Mouse (Mus musculus): Measurements from ENCODE around the gene Lrrc3b. TPM values are rescaled to one million over a fixed set of nuclear protein-coding genes. Genes with fewer than 3 reads are reported as not detected.

Gene Lrrc3b
- total RNA-seq, 2 experiments from 2014 or later: not detected

DNA sequence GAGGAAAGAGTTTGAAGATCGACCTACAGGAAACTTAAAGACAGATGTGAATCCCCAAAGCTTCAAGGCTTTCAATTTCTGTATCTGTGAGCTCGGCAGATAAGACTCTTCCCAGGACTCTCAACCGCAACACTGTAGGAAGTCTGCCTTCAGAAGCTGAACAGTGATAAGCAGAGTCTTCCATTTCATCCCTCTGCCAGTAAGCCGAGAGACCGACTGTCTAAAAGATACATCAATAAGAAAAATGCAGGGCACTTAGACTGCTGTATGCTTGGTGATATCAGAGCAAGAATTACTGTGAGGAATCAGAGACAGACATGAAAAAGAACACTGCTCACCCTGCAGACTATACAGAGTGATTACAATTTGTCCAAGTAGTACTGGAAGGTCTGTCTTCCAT is 84.5 kb downstream of the Lrrc3b start:
- ATAC-seq (replicated peaks; ENCODE audit: low FRiP score, poor library complexity, severe bottlenecking): no peak

DNA sequence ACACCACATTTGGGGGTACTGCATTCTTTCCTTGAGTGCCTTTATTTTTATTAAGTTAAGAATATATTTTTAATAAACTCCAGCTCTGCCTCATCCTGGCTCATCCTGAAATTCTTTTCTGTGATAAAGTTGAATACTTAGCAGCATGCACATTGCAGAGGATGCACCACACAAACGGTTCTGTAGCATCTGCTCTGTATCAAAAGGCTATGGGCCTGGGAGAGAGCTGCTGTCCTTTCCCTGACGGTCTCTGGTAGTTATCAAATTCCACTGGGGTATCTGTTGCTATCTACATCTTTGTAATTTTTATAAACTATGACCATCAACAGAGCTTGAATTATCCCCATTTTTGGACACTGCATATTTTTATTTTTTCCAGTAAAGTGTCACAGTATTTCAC is 105.7 kb downstream of the Lrrc3b start:
- no peak for ATAC-seq (replicated peaks; ENCODE audit: low FRiP score, poor library complexity, severe bottlenecking)

DNA sequence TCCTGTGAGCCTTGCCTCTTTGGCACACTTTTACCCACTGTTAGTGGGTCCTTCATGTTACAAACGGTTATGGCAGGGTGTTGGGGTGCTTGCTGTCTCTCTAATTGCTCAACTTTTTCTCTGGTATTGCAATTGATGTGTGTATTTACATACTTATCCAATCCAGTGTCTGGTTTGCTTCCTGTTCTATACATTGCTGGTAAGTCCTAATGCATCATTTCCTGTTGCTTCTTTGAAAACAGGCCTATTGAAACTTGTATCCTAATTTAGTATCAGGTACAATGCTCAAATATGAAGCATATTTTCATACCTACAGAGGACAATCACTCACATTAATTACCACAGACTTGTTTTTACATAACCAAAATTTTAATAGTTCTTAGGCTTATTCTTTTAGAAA is 107.4 kb downstream of the Lrrc3b start:
- no peak for ATAC-seq (replicated peaks; ENCODE audit: low FRiP score, poor library complexity, severe bottlenecking)

DNA sequence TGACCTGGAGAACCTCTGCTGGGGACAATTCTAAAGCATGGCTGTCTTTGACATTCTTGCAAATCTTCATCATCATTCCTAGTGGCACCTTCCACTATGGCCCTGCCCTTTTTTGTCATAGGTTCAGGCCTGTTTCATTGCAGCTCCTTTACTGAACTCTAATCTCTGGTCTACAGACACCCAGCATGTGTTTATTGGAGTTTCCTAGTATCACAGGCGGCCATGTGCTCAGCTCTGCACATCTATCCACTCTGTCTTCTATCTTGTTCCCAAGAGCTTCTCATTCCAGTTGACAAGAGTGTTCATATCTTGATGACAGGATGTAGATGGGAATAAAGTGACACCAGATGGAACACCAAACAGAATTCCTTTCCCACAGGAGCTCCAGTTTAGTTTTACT is 108.6 kb downstream of the Lrrc3b start:
- no peak for ATAC-seq (replicated peaks; ENCODE audit: low FRiP score, poor library complexity, severe bottlenecking)

DNA sequence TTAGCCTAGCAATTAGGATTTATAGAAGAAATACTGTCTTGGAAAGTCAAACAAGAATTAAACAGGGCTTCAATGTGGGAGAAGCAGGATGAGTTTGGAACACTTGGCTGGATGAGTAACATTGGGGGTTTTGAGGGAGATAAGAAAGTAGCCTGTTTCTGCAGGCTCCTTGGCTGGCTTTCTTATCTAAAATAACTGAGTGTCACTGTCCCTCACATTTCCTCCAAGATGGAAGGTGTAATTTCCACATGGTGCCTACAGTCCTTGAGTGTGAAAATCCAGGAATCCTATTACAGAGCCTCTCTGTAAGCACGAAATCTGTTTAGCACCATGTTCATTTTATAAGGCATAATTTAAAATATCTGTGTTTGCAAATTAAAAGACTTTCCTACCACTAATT is 112.9 kb downstream of the Lrrc3b start:
- no peak for ATAC-seq (replicated peaks; ENCODE audit: low FRiP score, poor library complexity, severe bottlenecking)

DNA sequence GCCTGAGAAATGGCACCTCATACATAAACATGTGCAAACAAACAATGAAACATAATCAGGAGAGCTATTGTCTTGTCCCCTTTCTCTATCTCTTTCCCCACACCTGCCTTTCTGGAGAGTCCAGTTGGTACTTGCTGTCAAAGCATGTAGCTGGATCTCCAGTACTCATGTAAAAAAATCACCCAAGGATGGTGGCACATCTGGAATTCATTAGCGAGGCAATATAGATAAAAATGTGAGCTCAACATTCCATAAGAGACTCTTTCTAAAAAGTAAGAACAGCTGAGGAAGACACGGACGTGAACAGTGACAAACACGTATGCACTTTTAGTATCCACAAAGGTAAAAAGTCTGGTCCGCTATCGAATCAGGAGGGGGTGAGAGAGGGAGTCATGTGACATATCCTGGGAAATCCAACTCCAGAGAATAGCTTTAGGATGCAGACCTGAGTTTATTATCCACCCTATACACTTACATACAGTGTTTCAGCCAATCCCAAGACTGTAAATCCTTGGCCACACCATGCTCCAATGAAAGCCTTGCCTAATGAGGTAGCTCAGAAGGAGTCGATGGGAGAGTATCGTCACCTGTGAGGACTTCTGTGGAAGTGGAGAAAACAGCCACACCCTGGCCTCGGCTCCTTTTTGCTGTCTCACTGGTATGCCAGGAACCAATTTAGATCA is 116.2 kb downstream of the Lrrc3b start:
- no peak for ATAC-seq (replicated peaks; ENCODE audit: low FRiP score, poor library complexity, severe bottlenecking)

DNA sequence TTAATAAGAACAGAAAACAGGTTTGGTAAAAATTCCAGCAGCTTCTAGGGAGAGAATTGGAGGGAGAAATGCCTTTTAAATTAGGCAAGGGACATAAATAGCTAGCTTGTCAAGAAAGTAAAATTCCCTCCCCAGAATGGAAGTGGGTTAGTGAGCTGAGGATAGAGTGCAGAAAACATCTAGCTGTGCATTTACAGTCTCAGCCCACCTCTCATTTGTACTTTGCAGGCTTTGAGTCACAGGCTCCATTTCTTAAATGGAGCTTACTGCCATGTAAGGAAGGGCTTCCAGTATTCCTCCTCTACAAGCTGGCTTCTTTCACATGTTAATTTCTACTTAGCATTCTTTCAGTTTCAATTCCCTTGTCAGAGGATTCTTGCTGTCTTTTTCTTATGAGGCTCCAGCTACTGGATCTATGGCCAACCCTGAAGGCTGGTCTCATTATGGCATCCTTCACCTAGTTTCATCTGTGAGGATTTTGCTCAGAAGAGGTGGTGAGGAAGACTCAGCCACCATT is 119.3 kb downstream of the Lrrc3b start:
- no peak for ATAC-seq (replicated peaks; ENCODE audit: low FRiP score, poor library complexity, severe bottlenecking)

DNA sequence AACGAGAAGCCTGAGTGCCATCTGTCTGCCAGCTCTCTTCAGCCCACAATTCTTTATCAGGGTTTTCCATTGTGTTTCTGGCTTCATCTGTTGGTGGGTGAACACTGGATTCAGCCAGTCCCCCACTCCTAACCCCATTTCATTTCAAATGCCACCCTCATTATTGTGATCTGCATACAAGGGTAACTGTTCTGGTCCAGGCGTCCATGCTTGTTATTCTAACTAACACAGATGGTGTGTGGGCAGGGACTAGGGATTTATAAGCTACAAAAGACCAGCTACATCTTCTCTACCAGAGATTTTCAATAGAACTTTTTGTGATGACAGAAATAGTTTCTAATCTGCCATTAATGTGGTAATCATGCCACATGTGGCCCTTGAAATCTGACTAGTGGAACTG is 130.2 kb downstream of the Lrrc3b start:
- ATAC-seq (replicated peaks; ENCODE audit: low FRiP score, poor library complexity, severe bottlenecking): no peak

Measured in erythroblast, adult 5-6 weeks (primary cell).